Mouse (Mus musculus) kidney, embryonic 16.5 days (tissue): Measurements from ENCODE around the gene Mpst. TPM values are rescaled to one million over a fixed set of nuclear protein-coding genes. Genes with fewer than 3 reads are reported as not detected.
A peak's percentile ranks its signal among the peaks of the same experiment; 100 is the strongest.

Experiments
- ATAC-seq: fragments of 200-750 bp; cut with Nextera tagmentation; 2 replicates; pipeline ENCODE4 v1.8.0; 2017; ENCODE audit warnings: moderate TSS enrichment; ENCODE audit not compliant: low FRiP score, low TSS enrichment
- H3K27ac ChIP-seq: fragments of 300-500 bp; sonication (generic); 2 replicates; pipeline ENCODE4 v1.5.1; 2014; ENCODE audit warnings: low read length
- H3K27me3 ChIP-seq: fragments of 300-500 bp; sonication (generic); 2 replicates; pipeline ENCODE4 v1.6.1; 2014; ENCODE audit warnings: low read length, control low read depth, mixed read lengths; ENCODE audit not compliant: insufficient read depth
- H3K36me3 ChIP-seq: fragments of 300-500 bp; sonication (generic); 2 replicates; pipeline ENCODE4 v1.6.1; 2014; ENCODE audit warnings: low read length, control low read depth, mixed read lengths; ENCODE audit not compliant: insufficient read depth
- H3K4me1 ChIP-seq: fragments of 300-500 bp; sonication (generic); 2 replicates; pipeline ENCODE4 v1.6.1; 2014; ENCODE audit warnings: low read length, control low read depth, mixed read lengths; ENCODE audit not compliant: insufficient read depth
- H3K4me2 ChIP-seq: fragments of 300-500 bp; sonication (generic); replicated peaks from 2 replicates; pipeline ENCODE4 v1.6.1; 2014; ENCODE audit warnings: low read depth, low read length
- H3K4me3 ChIP-seq: fragments of 300-500 bp; sonication (generic); 2 replicates; pipeline ENCODE4 v1.5.1; 2014; ENCODE audit warnings: mild to moderate bottlenecking, low read length
- H3K9ac ChIP-seq: fragments of 300-500 bp; sonication (generic); replicated peaks from 2 replicates; pipeline ENCODE4 v1.6.1; 2014; ENCODE audit warnings: low read length
- H3K9me3 ChIP-seq: fragments of 300-500 bp; sonication (generic); 2 replicates; pipeline ENCODE4 v1.6.1; 2016; ENCODE audit warnings: low read length, control low read depth
- WGBS: fragments of 180-500 bp; shearing (Covaris S2); extraction: QIAGEN DNeasy Blood & Tissue Kit; methylation state at CpG from one replicate; pipeline ENCODE4 v1.1.7; 2014; 5-methylcytosine and 5-hydroxymethylcytosine counted together
- polyA plus RNA-seq: library from polyadenylated mRNA; unstranded; fragments of >200 nt; fragmentation: Nextera tagmentation; extraction: Ambion mirVana; gene quantifications from 2 replicates; pipeline ENCODE4 v1.2.1, GENCODE M21; 2015

Gene Mpst
- polyA plus RNA-seq, 1 experiment from 2014 or later: 5.3 TPM

DNA sequence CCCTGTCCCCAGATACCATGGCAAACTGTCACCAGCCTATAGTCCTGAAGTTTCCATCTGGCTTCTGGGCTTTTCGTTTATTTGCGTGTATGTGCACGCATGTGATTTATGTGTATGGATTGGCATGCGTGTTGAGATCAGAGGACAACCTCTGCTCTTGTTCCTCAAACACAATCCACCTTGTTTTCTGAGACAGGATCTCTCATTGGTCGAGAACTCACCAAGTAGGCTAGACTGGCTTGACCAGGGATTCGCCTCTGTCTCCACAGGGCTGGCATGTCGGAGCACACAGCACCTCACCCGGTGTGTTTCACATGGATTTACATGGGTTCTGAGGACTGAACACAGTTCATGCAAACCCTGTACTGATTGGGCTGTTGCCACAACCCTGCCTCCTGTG lies 7.9 kb downstream of the Mpst start:
- 86% methylated on average over 8 of the region's 8 CpGs for WGBS
- Histone ChIP-seq H3K36me3 (no peaks in the 10 kb centered on the region), H3K4me1 (peaks cover 24% of the 10 kb centered on the region), H3K4me3 (no peak overlapping the region), H3K27me3 (peaks cover 25% of the 10 kb centered on the region), H3K27ac (no peak overlapping the region), H3K9ac (no peak overlapping the region), H3K4me2 (no peak overlapping the region), H3K9me3 (no peaks in the 10 kb centered on the region)
- no peak for ATAC-seq

DNA sequence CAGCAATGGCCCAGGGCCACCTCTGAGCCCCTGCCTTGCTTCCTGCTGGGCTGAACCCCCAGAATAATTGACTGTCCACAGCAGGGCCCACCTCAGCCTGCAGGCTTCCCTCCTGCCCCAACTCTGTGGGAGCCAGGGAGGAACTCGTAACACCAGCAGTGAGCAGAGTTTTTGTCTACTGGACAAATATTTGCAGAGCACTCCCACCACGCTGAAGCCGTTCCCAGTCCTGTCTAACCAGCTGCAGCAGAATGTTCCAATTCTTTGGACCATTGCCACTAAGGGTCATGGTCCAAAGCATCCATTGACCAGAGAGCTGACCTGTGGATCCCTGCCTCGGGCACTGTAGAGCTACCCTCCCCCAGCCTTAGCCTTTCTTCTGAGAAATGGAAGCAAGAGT lies 10.7 kb downstream of the Mpst start:
- 10% methylated on average over 4 of the region's 4 CpGs for WGBS
- H3K4me3 ChIP-seq: no peak overlapping the region
- peak overlapping the region; percentile 90 for H3K27ac ChIP-seq

DNA sequence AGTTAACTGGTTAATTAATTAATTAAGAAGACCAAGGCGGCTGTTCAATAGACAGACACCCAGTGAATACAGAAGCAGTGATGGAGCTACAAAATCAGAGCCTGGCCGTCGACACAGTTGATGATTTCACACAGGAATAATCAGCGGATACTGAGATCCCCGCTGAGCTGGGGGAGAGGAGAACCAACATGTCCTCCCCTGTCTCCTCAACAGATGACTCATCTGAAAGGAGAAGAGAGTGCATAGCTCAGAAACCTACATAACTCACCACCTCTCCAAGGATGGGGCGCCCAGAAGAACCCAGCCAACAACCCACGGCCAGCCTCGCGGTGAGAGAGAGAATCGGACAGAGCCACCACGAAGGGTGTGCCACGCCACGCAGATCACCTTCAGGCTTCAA lies 14.2 kb downstream of the Mpst start:
- H3K36me3 ChIP-seq: no peaks in the 10 kb centered on the region
- no peak for ATAC-seq
- no peaks in the 10 kb centered on the region for H3K9me3 ChIP-seq
- H3K27me3 ChIP-seq: no peaks in the 10 kb centered on the region
- no peak overlapping the region for H3K9ac ChIP-seq
- no peak overlapping the region for H3K27ac ChIP-seq
- no peak overlapping the region for H3K4me3 ChIP-seq
- H3K4me2 ChIP-seq: no peak overlapping the region
- WGBS: 77% methylated on average over 13 of the region's 13 CpGs
- H3K4me1 ChIP-seq: peaks cover 12% of the 10 kb centered on the region

More for the DNA sequence above, 10.7 kb downstream of the Mpst start:
- no peaks in the 10 kb centered on the region for H3K36me3 ChIP-seq
- peaks cover under 1% of the 10 kb centered on the region; the same call in 1 of the 2 replicates for H3K27me3 ChIP-seq
- ATAC-seq: peak; percentile 88
- no peak overlapping the region for H3K4me2 ChIP-seq
- no peaks in the 10 kb centered on the region for H3K9me3 ChIP-seq
- H3K4me1 ChIP-seq: peaks cover 12% of the 10 kb centered on the region
- H3K9ac ChIP-seq: 0 out of 2 replicates have a peak overlapping the region, but pooled peaks have one; percentile 31

DNA sequence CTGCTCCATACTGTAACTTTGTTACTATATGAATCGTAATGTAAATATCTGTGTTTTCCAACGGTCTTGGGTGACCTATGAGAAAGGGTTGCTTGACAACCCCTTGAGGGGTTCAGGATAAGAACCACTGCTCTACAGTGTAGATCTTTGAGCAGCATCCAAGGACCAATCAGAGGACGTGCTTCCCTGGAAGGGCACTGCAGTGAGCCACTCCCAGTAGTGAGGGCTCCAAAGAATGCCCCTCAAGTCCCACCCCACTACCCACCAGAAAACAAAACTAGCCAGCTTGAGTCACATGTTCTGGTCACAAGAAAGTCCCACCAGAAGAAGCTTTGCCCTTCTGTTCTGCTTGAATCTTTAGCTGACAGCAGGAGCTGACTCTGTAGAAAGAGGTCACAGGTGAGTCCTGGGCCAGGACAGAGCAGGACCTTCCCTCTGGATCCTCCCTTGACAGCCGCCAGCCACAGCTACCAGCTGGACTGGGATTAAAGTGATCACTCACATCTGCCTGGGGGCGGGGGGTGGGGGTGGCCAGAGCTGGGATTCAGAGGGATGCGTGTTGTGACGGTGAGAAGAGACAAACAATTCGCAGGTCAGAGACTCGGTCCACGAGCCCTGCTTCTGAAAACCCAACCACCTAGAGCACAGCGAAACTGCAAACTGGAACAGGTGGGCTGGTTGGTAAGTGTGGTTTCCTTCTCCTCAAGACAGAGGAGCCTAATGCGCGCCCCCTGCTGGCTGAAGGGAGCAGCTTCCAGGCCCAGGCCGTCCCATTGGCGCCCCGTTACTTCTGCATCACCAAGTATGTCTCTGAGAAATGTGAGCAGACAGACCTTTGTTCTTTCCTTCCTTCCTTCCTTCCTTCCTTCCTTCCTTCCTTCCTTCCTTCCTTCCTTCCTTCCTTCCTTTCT lies 16.1 kb downstream of the Mpst start:
- no peak overlapping the region for H3K4me3 ChIP-seq
- no peaks in the 10 kb centered on the region for H3K36me3 ChIP-seq
- no peak overlapping the region for H3K9ac ChIP-seq
- ATAC-seq: peak; percentile 84
- no peak overlapping the region for H3K27ac ChIP-seq
- WGBS: 15% methylated on average over 16 of the region's 16 CpGs
- no peaks in the 10 kb centered on the region for H3K27me3 ChIP-seq
- H3K4me2 ChIP-seq: no peak overlapping the region; the same call in 1 of the 2 replicates
- H3K9me3 ChIP-seq: no peaks in the 10 kb centered on the region
- H3K4me1 ChIP-seq: no peaks in the 10 kb centered on the region; the same call in 1 of the 2 replicates

DNA sequence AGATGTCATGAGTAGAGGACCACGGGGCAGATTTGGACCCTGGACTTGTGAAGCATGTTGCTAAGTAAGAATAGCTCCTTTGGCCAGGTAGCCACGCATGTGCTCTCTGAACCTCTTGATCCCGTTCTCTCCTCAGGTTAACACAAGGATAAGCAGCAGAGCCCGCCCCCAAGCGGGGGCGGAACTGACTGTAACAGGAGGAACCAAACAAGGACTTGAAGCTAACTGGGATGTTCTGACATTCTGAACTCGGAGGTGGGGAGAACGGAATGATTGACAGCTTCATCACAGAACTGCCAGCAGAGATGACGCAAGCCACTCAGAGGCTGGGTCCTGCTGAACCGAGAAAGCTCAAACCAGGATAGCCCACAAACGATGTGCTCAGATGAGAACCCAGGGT lies 18.3 kb downstream of the Mpst start:
- no peak overlapping the region for H3K27ac ChIP-seq
- no peak for ATAC-seq
- H3K4me3 ChIP-seq: no peak overlapping the region
- no peaks in the 10 kb centered on the region for H3K27me3 ChIP-seq
- H3K36me3 ChIP-seq: no peaks in the 10 kb centered on the region
- H3K9ac ChIP-seq: no peak overlapping the region
- no peak overlapping the region for H3K4me2 ChIP-seq
- no peaks in the 10 kb centered on the region for H3K9me3 ChIP-seq
- 18% methylated on average over 11 of the region's 11 CpGs for WGBS
- peaks cover 11% of the 10 kb centered on the region for H3K4me1 ChIP-seq

DNA sequence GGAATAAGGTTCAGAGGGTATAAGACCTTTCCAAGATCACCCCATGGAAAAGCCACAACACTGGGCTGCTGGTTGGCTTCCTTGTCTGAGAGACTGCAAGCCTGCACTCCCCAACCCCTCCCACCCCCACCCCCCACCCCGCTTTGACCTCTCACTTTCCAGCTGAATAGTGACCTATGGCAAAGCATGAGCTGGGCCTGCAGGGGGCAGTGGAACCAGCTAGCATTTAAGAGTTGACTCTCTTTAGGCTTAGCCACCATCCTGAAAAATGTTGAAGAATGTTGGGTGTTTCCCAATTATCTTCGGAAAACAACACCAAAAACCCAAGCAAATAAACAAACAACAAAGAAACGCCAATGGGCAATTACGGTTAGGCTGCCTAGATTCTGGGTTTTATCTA lies 19.0 kb downstream of the Mpst start:
- H3K4me3 ChIP-seq: no peak overlapping the region
- no peaks in the 10 kb centered on the region for H3K36me3 ChIP-seq
- no peak overlapping the region for H3K4me2 ChIP-seq
- no peak overlapping the region for H3K27ac ChIP-seq
- H3K4me1 ChIP-seq: peaks cover 18% of the 10 kb centered on the region
- ATAC-seq: no peak
- H3K9ac ChIP-seq: no peak overlapping the region
- 74% methylated on average over 4 of the region's 4 CpGs for WGBS
- no peaks in the 10 kb centered on the region for H3K9me3 ChIP-seq
- no peaks in the 10 kb centered on the region for H3K27me3 ChIP-seq

DNA sequence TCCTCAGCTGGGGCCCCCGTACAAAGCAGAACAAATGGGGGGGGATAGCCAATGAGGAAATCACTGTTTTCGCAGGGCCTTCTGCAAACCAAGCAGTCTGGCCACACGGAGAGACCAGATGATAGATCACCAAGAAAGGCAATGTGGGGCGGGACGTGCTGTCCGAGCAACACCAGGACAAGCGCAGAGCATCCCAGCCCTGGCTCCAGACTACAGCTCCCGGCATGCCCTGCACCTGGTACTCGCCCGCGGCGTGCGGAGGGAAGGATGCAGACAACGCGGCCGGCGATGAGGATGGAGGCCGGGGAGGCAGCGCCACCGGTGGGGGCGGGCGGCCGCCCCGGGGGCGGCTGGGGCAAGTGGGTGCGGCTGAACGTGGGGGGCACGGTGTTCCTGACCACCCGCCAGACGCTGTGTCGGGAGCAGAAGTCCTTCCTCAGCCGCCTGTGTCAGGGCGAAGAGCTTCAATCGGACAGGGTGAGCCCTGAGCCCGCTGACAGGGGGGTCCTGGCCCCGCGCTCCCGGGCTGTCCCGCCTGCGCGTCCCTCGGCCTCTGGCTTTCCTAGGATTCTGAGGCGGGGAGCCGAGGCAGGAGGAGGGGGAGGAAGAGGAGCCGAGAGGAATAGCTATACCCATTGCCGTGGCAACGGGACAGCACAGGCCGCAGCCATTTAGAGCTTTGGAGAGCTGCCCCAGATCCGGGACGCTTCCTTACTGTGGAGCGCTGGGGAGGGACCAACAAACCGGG lies 22.3 kb downstream of the Mpst start, which contains the start of gene Kctd17:
Gene Kctd17, plus strand, starts transcription at position 174 of the 748 bp plus-strand sequence.
- H3K4me3 ChIP-seq: peak within 1 kb of the TSS; percentile 82
- no peaks in the 10 kb centered on the region for H3K9me3 ChIP-seq
- peak within 1 kb of the TSS; percentile 83 for H3K4me2 ChIP-seq
- WGBS: under 1% methylated on average over 50 of the region's 52 CpGs
- peak within 1 kb of the TSS; percentile 77 for H3K27ac ChIP-seq
- H3K9ac ChIP-seq: peak within 1 kb of the TSS; percentile 76
- peak; percentile 87 for ATAC-seq
- H3K36me3 ChIP-seq: 0 out of 2 replicates have a peak, but pooled peaks cover 2% of the 10 kb centered on the region
- H3K27me3 ChIP-seq: no peaks in the 10 kb centered on the region
- peaks cover 28% of the 10 kb centered on the region for H3K4me1 ChIP-seq

DNA sequence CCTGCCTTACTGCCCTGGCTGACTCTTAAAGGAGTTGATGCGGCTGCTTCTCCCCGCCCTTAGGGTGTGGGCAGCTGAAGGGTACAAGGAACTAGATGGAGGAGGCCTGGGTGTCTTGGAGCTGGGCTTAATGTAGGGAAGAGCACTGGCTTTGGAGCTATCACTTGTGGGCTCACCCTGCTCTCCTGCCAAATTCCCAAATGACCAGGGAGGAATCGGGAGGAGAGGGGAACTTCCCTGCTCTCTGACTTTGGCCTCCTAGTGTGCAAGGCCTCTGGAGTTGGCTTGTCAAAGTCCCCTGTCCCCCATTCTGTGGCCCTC lies 22.9 kb downstream of the Mpst start:
- no peak; the same call in 1 of the 2 replicates for ATAC-seq
- peaks cover 5% of the 10 kb centered on the region; the same call in 1 of the 2 replicates for H3K36me3 ChIP-seq

DNA sequence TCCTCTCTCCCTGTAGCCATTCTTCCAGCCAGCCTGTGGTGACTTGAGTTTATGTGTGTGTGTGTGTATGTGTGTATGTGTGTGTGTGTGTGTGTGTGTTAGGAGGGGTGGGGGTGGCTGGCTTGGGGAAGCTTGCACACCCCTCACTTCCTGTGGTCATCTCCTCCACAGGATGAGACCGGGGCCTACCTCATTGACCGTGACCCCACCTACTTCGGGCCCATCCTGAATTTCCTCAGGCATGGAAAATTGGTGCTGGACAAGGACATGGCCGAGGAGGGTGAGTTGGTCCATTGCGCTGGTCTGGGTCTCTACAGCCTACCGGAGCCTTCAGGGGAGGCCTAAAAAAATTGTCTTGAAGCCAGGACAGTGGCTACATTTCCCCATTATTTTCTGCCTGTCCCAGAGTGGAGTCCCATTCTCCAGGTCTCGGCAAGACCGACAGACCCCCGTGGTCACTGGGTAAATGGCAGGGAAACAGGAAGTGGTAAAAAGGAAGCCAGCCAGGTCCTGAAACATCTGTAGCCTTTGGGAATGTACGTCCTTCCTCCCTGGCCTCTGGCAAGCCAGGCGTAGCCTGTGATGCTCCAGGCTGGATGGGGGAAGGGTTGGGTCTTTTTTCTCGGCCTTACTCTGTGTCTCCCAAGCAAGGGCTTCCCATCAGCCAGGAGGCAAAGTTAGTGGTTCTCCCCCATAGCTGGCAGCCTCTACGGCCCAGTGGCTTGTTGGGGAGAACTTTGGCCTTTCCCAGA lies 23.8 kb downstream of the Mpst start:
- Histone ChIP-seq H3K27ac (peak overlapping the region; percentile 77), H3K9me3 (no peaks in the 10 kb centered on the region), H3K4me2 (peak overlapping the region; percentile 83), H3K9ac (peak overlapping the region; percentile 20; the same call in 1 of the 2 replicates), H3K4me1 (peaks cover 28% of the 10 kb centered on the region), H3K27me3 (no peaks in the 10 kb centered on the region), H3K4me3 (peak overlapping the region; percentile 82; the same call in 1 of the 2 replicates), H3K36me3 (peaks cover 6% of the 10 kb centered on the region; the same call in 1 of the 2 replicates)
- no peak for ATAC-seq
- 58% methylated on average over 13 of the region's 13 CpGs for WGBS

More for the DNA sequence above, 22.9 kb downstream of the Mpst start:
- 9% methylated on average over 3 of the region's 3 CpGs for WGBS
- Histone ChIP-seq H3K4me3 (peak overlapping the region; percentile 82), H3K4me1 (peaks cover 28% of the 10 kb centered on the region), H3K4me2 (peak overlapping the region; percentile 83), H3K27ac (peak overlapping the region; percentile 77), H3K27me3 (no peaks in the 10 kb centered on the region), H3K9ac (peak overlapping the region; percentile 76), H3K9me3 (no peaks in the 10 kb centered on the region)
